Mouse (Mus musculus) kidney, postnatal 0 days (tissue): ENCODE measurements around the gene Prrt1. TPM values are rescaled to one million over a fixed set of nuclear protein-coding genes. Genes with fewer than 3 reads are reported as not detected.

Source experiments
- ATAC-seq: fragments of 200-750 bp; cut with Nextera tagmentation; replicated peaks from 2 replicates; pipeline ENCODE4 v1.8.0; 2017; ENCODE audit warnings: low read depth, moderate number of reproducible peaks, moderate TSS enrichment, moderate library complexity; ENCODE audit not compliant: low FRiP score
- DNase-seq: peaks from one replicate; pipeline ENCODE4 v3.0.0-alpha.2; 2016; ENCODE audit warnings: low spot score
- H3K27ac ChIP-seq: fragments of 300-500 bp; sonication (generic); 2 replicates; pipeline ENCODE4 v1.5.1; 2014; ENCODE audit warnings: mild to moderate bottlenecking
- H3K27me3 ChIP-seq: fragments of 300-500 bp; sonication (generic); 2 replicates; pipeline ENCODE4 v1.6.1; 2014; ENCODE audit warnings: low read length, mixed read lengths; ENCODE audit not compliant: insufficient read depth
- H3K36me3 ChIP-seq: fragments of 300-500 bp; sonication (generic); 2 replicates; pipeline ENCODE4 v1.6.1; 2014; ENCODE audit warnings: low read length, mixed read lengths; ENCODE audit not compliant: insufficient read depth
- H3K4me1 ChIP-seq: fragments of 300-500 bp; sonication (generic); replicated peaks from 2 replicates; pipeline ENCODE4 v1.6.1; 2014; ENCODE audit warnings: antibody characterized with exemption, low read length, mixed read lengths; ENCODE audit not compliant: insufficient read depth
- H3K4me2 ChIP-seq: fragments of 300-500 bp; sonication (generic); 2 replicates; pipeline ENCODE4 v1.6.1; 2014; ENCODE audit warnings: mild to moderate bottlenecking, low read length, moderate library complexity, mixed read lengths
- H3K4me3 ChIP-seq: fragments of 300-500 bp; sonication (generic); replicated peaks from 2 replicates; pipeline ENCODE4 v1.5.1; 2014; ENCODE audit warnings: low read depth, low read length
- H3K9ac ChIP-seq: fragments of 300-500 bp; sonication (generic); 2 replicates; pipeline ENCODE4 v1.6.1; 2014; ENCODE audit warnings: low read depth, low read length
- H3K9me3 ChIP-seq: fragments of 300-500 bp; sonication (generic); replicated peaks from 2 replicates; pipeline ENCODE4 v1.6.1; 2016; ENCODE audit warnings: low read length, inconsistent platforms, mixed read lengths
- CTCF ChIP-seq: IDR thresholded peaks from 2 replicates; pipeline ENCODE4 v1.5.1; 2016; ENCODE audit warnings: antibody characterized with exemption, low read depth, mild to moderate bottlenecking, moderate library complexity
- WGBS: fragments of 180-500 bp; shearing (Covaris S2); extraction: QIAGEN DNeasy Blood & Tissue Kit; methylation state at CpG from one replicate; pipeline ENCODE4 v1.1.7; 2014; 5-methylcytosine and 5-hydroxymethylcytosine counted together
- polyA plus RNA-seq: library from polyadenylated mRNA; unstranded; fragments of >200 nt; fragmentation: Nextera tagmentation; extraction: Ambion mirVana; gene quantifications from 2 replicates; pipeline ENCODE4 v1.2.1, GENCODE M21; 2015

Gene Prrt1
- polyA plus RNA-seq, 1 experiment from 2014 or later: 0.55 TPM

- H3K9ac ChIP-seq: no peak overlapping the region
- H3K4me2 ChIP-seq: no peak overlapping the region
- no peaks in the 10 kb centered on the region for H3K9me3 ChIP-seq
- no peak overlapping the region for H3K4me3 ChIP-seq
- no peaks in the 10 kb centered on the region for H3K27me3 ChIP-seq
- DNase-seq (no peak), ATAC-seq (no peak)
- peaks cover 51% of the 10 kb centered on the region for H3K36me3 ChIP-seq
- TF ChIP-seq CTCF: no peak
- H3K4me1 ChIP-seq: no peaks in the 10 kb centered on the region
- no peak overlapping the region for H3K27ac ChIP-seq
- WGBS: 91% methylated on average over 10 of the region's 10 CpGs
Measured at GRCm38 (mm10) chr17:34613830-34614229, 15.5 kb upstream of the Prrt1 start.

DNA sequence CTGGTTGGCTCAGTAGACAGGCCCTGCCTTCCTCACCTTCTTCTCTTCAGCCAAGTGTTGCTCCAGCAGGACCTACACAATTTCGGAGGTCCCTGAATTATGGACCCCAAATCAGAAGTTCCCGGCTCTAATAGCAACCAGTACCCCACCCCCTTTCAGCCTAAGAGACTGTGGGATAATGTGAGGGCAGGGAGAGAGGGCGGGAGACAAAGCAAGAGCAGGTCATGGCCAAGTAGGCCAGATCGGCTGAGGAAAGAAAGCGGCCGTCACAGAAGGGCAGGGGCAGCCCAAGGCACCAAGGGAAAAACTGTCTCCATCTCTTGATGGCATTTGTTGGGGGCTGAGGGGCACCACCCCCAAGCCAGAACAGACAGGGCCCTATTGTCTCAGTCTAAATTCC is 13.5 kb upstream of the Prrt1 start, which contains the start of gene Egfl8:
Egfl8 (minus strand) TSS at position 101 of the 400 bp plus-strand sequence.
- no peak within 1 kb of the TSS for H3K4me2 ChIP-seq
- WGBS: 74% methylated on average over 6 of the region's 6 CpGs
- no peak within 1 kb of the TSS for H3K9ac ChIP-seq
- H3K4me1 ChIP-seq: no peaks in the 10 kb centered on the region
- no peak within 1 kb of the TSS for H3K4me3 ChIP-seq
- ATAC-seq (no peak), DNase-seq (no peak)
- no peaks in the 10 kb centered on the region for H3K27me3 ChIP-seq
- 0 out of 2 replicates have a peak within 1 kb of the TSS, but pooled peaks have one; percentile 8 for H3K27ac ChIP-seq
- no peaks in the 10 kb centered on the region for H3K9me3 ChIP-seq
- TF ChIP-seq CTCF: no peak
- H3K36me3 ChIP-seq: peaks cover 47% of the 10 kb centered on the region

- Histone ChIP-seq H3K27ac (no peak overlapping the region), H3K4me2 (no peak overlapping the region), H3K4me3 (no peak overlapping the region), H3K4me1 (no peaks in the 10 kb centered on the region), H3K9me3 (no peaks in the 10 kb centered on the region), H3K9ac (no peak overlapping the region), H3K27me3 (no peaks in the 10 kb centered on the region), H3K36me3 (peaks cover 41% of the 10 kb centered on the region)
- DNase-seq (peak; percentile 66), ATAC-seq (no peak)
- 17% methylated on average over 6 of the region's 6 CpGs for WGBS
- peak; percentile 87 for TF ChIP-seq CTCF
Measured at GRCm38 (mm10) chr17:34618999-34619398, 10.3 kb upstream of the Prrt1 start.

DNA sequence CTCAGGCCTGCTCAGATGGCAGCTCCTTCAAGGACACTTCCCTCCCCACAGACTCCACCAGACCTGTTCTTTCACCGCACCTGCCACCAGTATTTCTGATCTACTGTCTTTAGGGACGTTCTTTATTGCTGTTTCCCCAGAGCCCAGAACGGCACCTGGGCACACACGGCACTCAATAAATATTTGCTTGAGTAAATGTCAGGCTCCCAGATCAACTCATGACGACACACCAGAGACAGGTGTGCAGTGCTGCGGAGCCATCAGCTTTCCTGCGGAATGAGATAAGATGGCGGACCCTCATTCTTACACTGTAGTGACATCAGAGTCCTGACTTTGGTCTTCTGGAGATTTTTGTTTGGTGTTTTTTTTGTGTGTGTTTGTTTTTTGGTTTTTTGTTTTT is 8.3 kb upstream of the Prrt1 start:
- WGBS: 85% methylated on average over 8 of the region's 8 CpGs
- Histone ChIP-seq H3K36me3 (peaks cover 29% of the 10 kb centered on the region), H3K4me1 (0 out of 2 replicates have a peak, but pooled peaks cover under 1% of the 10 kb centered on the region), H3K27me3 (no peaks in the 10 kb centered on the region), H3K4me3 (no peak overlapping the region), H3K27ac (peak overlapping the region; percentile 13; the same call in 1 of the 2 replicates), H3K9me3 (no peaks in the 10 kb centered on the region), H3K4me2 (no peak overlapping the region), H3K9ac (no peak overlapping the region)
- ATAC-seq (no peak), DNase-seq (no peak)
- TF ChIP-seq CTCF: no peak

- no peak overlapping the region for H3K4me2 ChIP-seq
- no peak overlapping the region for H3K27ac ChIP-seq
- ATAC-seq (no peak), DNase-seq (no peak)
- no peak overlapping the region for H3K9ac ChIP-seq
- H3K27me3 ChIP-seq: no peaks in the 10 kb centered on the region
- H3K9me3 ChIP-seq: no peaks in the 10 kb centered on the region
- H3K4me3 ChIP-seq: no peak overlapping the region
- peak; percentile 52 for TF ChIP-seq CTCF
- peaks cover 20% of the 10 kb centered on the region for H3K36me3 ChIP-seq
- 80% methylated on average over 9 of the region's 9 CpGs for WGBS
- H3K4me1 ChIP-seq: peaks cover 11% of the 10 kb centered on the region; the same call in 1 of the 2 replicates
Measured at GRCm38 (mm10) chr17:34623161-34623560, 6.2 kb upstream of the Prrt1 start.

- Histone ChIP-seq H3K27me3 (no peaks in the 10 kb centered on the region), H3K4me1 (peaks cover 22% of the 10 kb centered on the region), H3K4me2 (no peak overlapping the region), H3K4me3 (no peak overlapping the region), H3K9ac (no peak overlapping the region), H3K9me3 (no peaks in the 10 kb centered on the region), H3K27ac (no peak overlapping the region), H3K36me3 (peaks cover 20% of the 10 kb centered on the region)
- WGBS: 76% methylated on average over 3 of the region's 3 CpGs
- TF ChIP-seq CTCF: no peak
- ATAC-seq (no peak), DNase-seq (no peak)
Measured at GRCm38 (mm10) chr17:34624981-34625380, 4.4 kb upstream of the Prrt1 start.
